Mouse (Mus musculus): ENCODE results near the gene Rhbg. TPM values are rescaled to one million over a fixed set of nuclear protein-coding genes. Genes with fewer than 3 reads are reported as not detected.

The Rhbg gene
- total and polyA plus RNA-seq, 3 experiments, result not detected

DNA sequence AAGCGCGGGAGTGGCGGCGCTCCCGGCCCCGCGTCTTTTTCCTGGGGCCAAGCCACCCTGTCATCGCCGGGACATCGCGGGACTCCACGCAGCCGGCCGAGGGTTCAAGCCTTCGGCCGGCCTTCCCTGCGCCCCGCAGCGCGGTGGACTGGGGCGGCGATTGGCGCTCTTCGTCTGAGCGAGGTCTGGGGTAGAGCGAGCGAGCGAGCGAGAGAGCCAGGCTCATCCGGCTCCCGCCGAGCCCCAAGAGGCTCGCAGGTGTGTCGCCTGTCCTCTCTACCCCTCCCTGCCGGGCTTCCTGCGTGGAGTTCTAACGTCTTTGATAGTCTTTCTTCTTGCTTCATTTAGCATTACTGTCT, 53.6 kb downstream of the Rhbg start:
- no peaks in the 10 kb centered on the region for H3K79me2 ChIP-seq (ENCODE audit: control insufficient read depth, insufficient read depth, low read length, poor library complexity)
- no peak for DNase-seq (ENCODE audit: low read depth, low spot score)
- no peak overlapping the region for H3K4me3 ChIP-seq (ENCODE audit: control insufficient read depth in 1 of 2, insufficient read depth in 1 of 2, low read depth in 2 of 2, low read length in 2 of 2)
- no peak overlapping the region for H3K27ac ChIP-seq (ENCODE audit: control insufficient read depth, low read depth, low read length)
- H3K36me3 ChIP-seq (ENCODE audit: control insufficient read depth in 1 of 2, insufficient read depth in 2 of 2, low read length in 2 of 2), result no peaks in the 10 kb centered on the region; a peak in 1 of 4 replicates
- no peaks in the 10 kb centered on the region for H3K9me3 ChIP-seq (replicated peaks; ENCODE audit: insufficient read depth, low read length)
- no peak overlapping the region for H3K9ac ChIP-seq (ENCODE audit: control insufficient read depth, low read depth, low read length, poor library complexity, severe bottlenecking)
- TF ChIP-seq POLR2AphosphoS5 (IDR thresholded peaks at IDR 0.05; ENCODE audit: borderline replicate concordance, low read depth, low read length), result no peak
- no peak for TF ChIP-seq SIN3A (IDR thresholded peaks at IDR 0.05; ENCODE audit: low read length)
- TF ChIP-seq E2F4 (IDR thresholded peaks at IDR 0.05; ENCODE audit: borderline replicate concordance, low read depth, low read length), result no peak
- H3K27me3 ChIP-seq (ENCODE audit: control insufficient read depth in 1 of 2, insufficient read depth in 2 of 2, low read length in 2 of 2), result peaks cover 5 to 12% of the 10 kb centered on the region in 2 experiments
- peaks cover 0 to 3% of the 10 kb centered on the region in 2 experiments; a peak in 3 of 4 replicates for H3K4me1 ChIP-seq (ENCODE audit: control insufficient read depth in 1 of 2, insufficient read depth in 2 of 2, low read length in 2 of 2)

DNA sequence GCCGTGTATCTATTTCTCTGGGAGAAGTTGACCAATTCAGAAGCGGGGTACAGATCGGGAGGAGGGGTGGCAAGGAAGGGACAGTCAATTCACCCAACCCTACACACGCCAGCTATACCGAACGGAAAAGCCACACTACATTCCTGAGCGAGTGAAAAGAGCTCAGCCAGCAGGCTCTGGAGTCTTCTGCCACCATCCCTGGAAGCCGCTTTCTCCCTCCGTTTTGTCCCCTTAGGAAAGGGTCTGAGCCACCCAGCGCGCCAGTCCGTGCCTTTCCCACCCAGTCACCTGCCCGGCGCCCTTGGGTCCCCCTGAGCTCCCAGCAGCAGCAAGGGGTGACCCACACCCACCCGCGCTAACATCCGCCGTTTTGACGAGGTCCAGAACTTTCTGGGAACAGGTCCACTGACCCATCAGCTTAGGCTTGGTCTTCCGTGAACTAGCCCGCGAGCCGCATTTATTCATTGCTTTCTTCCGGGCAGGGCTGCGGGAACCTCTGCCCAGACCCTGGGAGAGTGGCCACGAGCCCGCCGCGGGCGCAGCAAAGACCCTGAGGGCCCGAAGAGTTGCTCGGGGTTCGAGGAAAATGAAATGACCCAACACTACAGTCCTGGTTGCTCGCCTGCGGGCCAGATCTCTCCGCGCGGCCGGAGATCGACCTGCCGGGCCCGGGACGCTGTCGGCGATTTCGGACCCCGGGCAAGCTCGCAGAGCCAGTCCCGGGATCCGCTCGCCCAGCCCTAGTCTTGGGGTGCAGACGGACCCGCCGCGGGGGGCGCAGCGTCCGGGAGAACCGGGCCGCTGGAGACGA, 54.1 kb downstream of the Rhbg start:
- Histone ChIP-seq H3K9me3 (replicated peaks; ENCODE audit: insufficient read depth, low read length) (no peaks in the 10 kb centered on the region), H3K27ac (ENCODE audit: control insufficient read depth, low read depth, low read length) (no peak overlapping the region), H3K9ac (ENCODE audit: control insufficient read depth, low read depth, low read length, poor library complexity, severe bottlenecking) (no peak overlapping the region), H3K36me3 (ENCODE audit: control insufficient read depth in 1 of 2, insufficient read depth in 2 of 2, low read length in 2 of 2) (no peaks in the 10 kb centered on the region; a peak in 1 of 4 replicates), H3K27me3 (ENCODE audit: control insufficient read depth in 1 of 2, insufficient read depth in 2 of 2, low read length in 2 of 2) (peaks cover 5 to 12% of the 10 kb centered on the region in 2 experiments), H3K4me3 (ENCODE audit: control insufficient read depth in 1 of 2, insufficient read depth in 1 of 2, low read depth in 2 of 2, low read length in 2 of 2) (no peak overlapping the region), H3K4me1 (ENCODE audit: control insufficient read depth in 1 of 2, insufficient read depth in 2 of 2, low read length in 2 of 2) (peaks cover 0 to 3% of the 10 kb centered on the region in 2 experiments; a peak in 3 of 4 replicates), H3K79me2 (ENCODE audit: control insufficient read depth, insufficient read depth, low read length, poor library complexity) (no peaks in the 10 kb centered on the region)
- no peak for TF ChIP-seq GABPA (IDR thresholded peaks at IDR 0.05; ENCODE audit: low read depth, low read length)
- TF ChIP-seq CTCF (IDR thresholded peaks at IDR 0.05 in 2 of 3, conservative IDR thresholded peaks at IDR 0.05 in 1 of 3; ENCODE audit: control insufficient read depth in 1 of 3, insufficient read depth in 1 of 3, low read depth in 2 of 3, low read length in 3 of 3, poor library complexity in 1 of 3, severe bottlenecking in 1 of 3), result no peak
- TF ChIP-seq POLR2AphosphoS2 (IDR thresholded peaks at IDR 0.05; ENCODE audit: low read length), result no peak
- TF ChIP-seq MAFK (IDR thresholded peaks at IDR 0.05; ENCODE audit: borderline replicate concordance, low read depth, low read length), result no peak
- no peak for TF ChIP-seq RCOR1 (IDR thresholded peaks at IDR 0.05; ENCODE audit: low read depth, low read length)
- no peak for TF ChIP-seq MEF2A (IDR thresholded peaks at IDR 0.05; ENCODE audit: extremely low read depth, insufficient replicate concordance, low read depth, low read length, poor library complexity, severe bottlenecking)
- TF ChIP-seq NELFE (IDR thresholded peaks at IDR 0.05; ENCODE audit: low read depth, low read length), result no peak
- no peak for TF ChIP-seq BHLHE40 (IDR thresholded peaks at IDR 0.05; ENCODE audit: borderline replicate concordance, low read depth, low read length)
- TF ChIP-seq TCF12 (IDR thresholded peaks at IDR 0.05; ENCODE audit: low read depth, low read length), result no peak
- TF ChIP-seq MAX (IDR thresholded peaks at IDR 0.05; ENCODE audit: low read length), result no peak
- no peak for TF ChIP-seq ELF1 (IDR thresholded peaks at IDR 0.05; ENCODE audit: low read depth, low read length)
- no peak for TF ChIP-seq ZNF384 (IDR thresholded peaks at IDR 0.05; ENCODE audit: low read depth, low read length)
- no peak for TF ChIP-seq POLR2A (IDR thresholded peaks at IDR 0.05; ENCODE audit: control insufficient read depth in 1 of 2, insufficient read depth in 1 of 2, low read depth in 1 of 2, low read length in 2 of 2, poor library complexity in 1 of 2)
- no peak for DNase-seq (ENCODE audit: low read depth, low spot score)

All from MEL (cell line).